Mouse (Mus musculus): ENCODE data around the gene Tmprss12. TPM values are rescaled to one million over a fixed set of nuclear protein-coding genes. Genes with fewer than 3 reads are reported as not detected.
"Not testable (repeated sequence)": the region's sequence is repeated elsewhere in the genome, so short reads cannot be mapped to it uniquely, and the experiment has no call there.

Gene Tmprss12
- polyA plus RNA-seq, 1 experiment: not detected

DNA sequence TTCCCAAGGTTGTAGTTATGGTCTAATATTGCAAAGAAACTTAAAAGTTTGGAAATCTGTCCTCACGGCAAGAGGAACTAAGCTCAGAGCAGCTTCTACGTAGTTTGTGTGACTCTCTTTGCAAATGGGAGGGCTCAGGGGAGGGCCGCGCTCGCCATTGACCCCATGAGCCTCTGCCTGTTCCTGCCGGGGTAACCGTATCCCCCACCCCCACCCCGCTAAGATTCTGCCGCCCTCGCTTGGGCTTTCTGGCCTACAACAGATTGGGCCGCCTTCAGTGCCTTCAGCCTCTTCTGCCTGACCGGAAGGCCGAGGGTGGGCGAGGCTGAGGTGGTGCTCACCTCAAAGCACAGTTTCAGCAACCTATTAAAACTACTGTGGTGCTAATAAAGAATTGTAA, 9.2 kb upstream of the Tmprss12 start:
- Histone ChIP-seq H3K4me2 (ENCODE audit: low read depth) (no peak overlapping the region), H3K36me3 (ENCODE audit: control insufficient read depth, insufficient read depth) (no peaks in the 10 kb centered on the region), H3K4me3 (no peak overlapping the region), H3K79me2 (ENCODE audit: control insufficient read depth, insufficient read depth) (no peaks in the 10 kb centered on the region), H3ac (ENCODE audit: control insufficient read depth, insufficient read length) (no peak overlapping the region), H3K27me3 (ENCODE audit: control insufficient read depth, insufficient read depth, insufficient read length) (no peaks in the 10 kb centered on the region)
- no peak for TF ChIP-seq MYOD1 (IDR thresholded peaks at IDR 0.05; ENCODE audit: control insufficient read depth in 1 of 3, insufficient read length in 2 of 3, low read depth in 2 of 3)
- no peak for TF ChIP-seq POLR2AphosphoS2 (IDR thresholded peaks at IDR 0.05; ENCODE audit: insufficient read length, low read depth)
- TF ChIP-seq CEBPB (IDR thresholded peaks at IDR 0.05; ENCODE audit: insufficient read depth, poor library complexity, severe bottlenecking): no peak

DNA sequence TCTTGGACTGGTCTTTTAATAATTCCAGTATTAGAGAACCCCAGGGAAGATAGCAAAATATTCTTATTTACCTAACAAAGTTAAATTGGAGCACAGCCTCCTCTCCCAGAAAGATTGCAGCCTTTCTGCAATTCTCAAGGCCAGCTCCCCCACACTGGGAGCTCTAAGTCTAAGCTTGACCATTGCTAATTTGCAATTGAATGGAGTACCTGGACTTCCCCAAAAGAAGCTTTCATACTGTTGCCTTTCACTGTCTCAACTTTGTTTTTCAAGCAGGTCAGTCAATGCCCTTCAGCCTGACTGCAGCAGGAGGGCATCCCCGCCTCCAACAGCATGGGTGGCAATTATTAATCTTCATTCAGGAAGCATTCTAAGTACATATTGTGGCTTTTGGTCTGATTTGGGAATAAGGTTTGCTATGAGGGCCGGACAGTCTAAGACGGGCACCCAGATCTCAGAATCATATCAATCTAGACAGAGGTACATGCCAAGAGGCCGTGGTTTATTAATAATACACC, 6.8 kb upstream of the Tmprss12 start:
- not testable (repeated sequence) for H3K36me3 ChIP-seq (ENCODE audit: control insufficient read depth, insufficient read depth)

DNA sequence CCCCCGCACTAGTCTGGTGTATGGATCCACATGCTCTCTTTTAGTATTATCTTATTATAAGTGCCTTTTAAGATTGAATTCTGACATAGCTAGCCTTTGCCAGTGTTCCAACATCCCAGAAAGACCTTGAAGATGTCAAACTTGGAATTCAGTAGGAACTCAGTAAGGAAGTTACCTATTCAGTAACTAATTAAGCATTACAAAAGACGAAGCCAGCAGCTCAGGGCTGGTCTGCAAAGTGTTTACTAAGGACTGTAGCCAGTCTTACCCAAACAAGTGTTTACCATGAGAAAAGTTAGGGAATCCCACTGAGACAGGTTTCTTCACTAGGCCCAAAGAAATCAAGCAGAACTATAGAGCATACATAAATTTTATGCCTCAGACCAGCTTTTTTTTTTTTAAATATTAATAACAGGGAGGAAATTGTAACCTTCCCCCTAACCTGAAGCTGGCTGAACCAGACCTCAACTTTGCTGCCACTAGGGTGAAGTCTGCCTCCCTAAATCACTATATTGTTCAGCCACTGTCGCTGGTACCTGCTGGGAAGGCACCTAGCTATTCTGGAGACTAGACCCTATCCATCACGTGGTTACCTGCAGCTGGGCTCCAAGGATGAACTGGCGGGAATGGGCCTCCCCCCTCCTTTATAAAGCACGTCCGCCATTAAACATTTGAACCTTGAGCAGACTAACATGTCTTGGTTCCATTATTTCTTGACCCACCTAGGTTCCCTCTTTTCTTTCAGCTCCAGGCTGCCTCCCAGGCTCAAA, 5.7 kb upstream of the Tmprss12 start:
- H3K36me3 ChIP-seq (ENCODE audit: control insufficient read depth, insufficient read depth): no peaks in the 10 kb centered on the region
- H3K79me2 ChIP-seq (ENCODE audit: control insufficient read depth, insufficient read depth): no peaks in the 10 kb centered on the region
- no peak overlapping the region for H3ac ChIP-seq (ENCODE audit: control insufficient read depth, insufficient read length)
- no peak overlapping the region for H3K4me3 ChIP-seq
- H3K4me2 ChIP-seq (ENCODE audit: low read depth): no peak overlapping the region
- TF ChIP-seq CEBPB (IDR thresholded peaks at IDR 0.05; ENCODE audit: insufficient read depth, poor library complexity, severe bottlenecking) (no peak), E2F4 (IDR thresholded peaks at IDR 0.05; ENCODE audit: insufficient read depth) (no peak), MAX (IDR thresholded peaks at IDR 0.05; ENCODE audit: low read depth) (no peak), USF1 (IDR thresholded peaks at IDR 0.05; ENCODE audit: low read depth) (no peak), MYOD1 (IDR thresholded peaks at IDR 0.05; ENCODE audit: control insufficient read depth in 1 of 3, insufficient read length in 2 of 3, low read depth in 2 of 3) (no peak), REST (IDR thresholded peaks at IDR 0.05; ENCODE audit: insufficient read depth, insufficient read length) (no peak), POLR2AphosphoS2 (IDR thresholded peaks at IDR 0.05; ENCODE audit: insufficient read length, low read depth) (no peak), POLR2A (IDR thresholded peaks at IDR 0.05; ENCODE audit: insufficient read length, low read depth) (no peak), SRF (IDR thresholded peaks at IDR 0.05; ENCODE audit: control insufficient read depth, insufficient read length, low read depth) (no peak), TCF3 (IDR thresholded peaks at IDR 0.05; ENCODE audit: insufficient read length, low read depth) (no peak), TCF12 (IDR thresholded peaks at IDR 0.05; ENCODE audit: insufficient read depth, poor library complexity, severe bottlenecking) (no peak), MYOG (IDR thresholded peaks at IDR 0.05; ENCODE audit: control insufficient read depth in 1 of 3, insufficient read depth in 1 of 3, insufficient read length in 2 of 3, low read depth in 2 of 3) (no peak)
- H3K27me3 ChIP-seq (ENCODE audit: control insufficient read depth, insufficient read depth, insufficient read length): no peaks in the 10 kb centered on the region

More for the DNA sequence above, 6.8 kb upstream of the Tmprss12 start:
- not testable (repeated sequence) for H3K4me3 ChIP-seq; H3K4me2 ChIP-seq (ENCODE audit: low read depth); H3K27me3 ChIP-seq (ENCODE audit: control insufficient read depth, insufficient read depth, insufficient read length); H3ac ChIP-seq (ENCODE audit: control insufficient read depth, insufficient read length); H3K79me2 ChIP-seq (ENCODE audit: control insufficient read depth, insufficient read depth)

DNA sequence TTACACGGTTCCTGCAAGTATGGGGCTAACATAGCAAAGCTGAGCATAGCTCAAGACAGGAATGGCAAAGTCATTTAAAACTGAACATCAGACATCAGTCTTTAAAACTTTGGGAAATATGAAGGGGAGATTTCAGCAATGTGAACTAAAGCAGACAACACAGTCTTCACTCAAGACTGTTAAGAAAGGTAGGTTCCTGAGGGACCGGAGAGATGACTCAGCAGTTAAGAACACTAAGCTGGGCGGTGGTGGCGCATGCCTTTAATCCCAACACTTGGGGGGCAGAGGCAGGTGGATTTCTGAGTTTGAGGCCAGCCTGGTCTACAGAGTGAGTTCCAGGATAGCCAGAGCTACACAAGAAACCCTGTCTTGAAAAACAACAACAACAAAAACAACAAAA, 4.2 kb upstream of the Tmprss12 start:
- no peaks in the 10 kb centered on the region for H3K27me3 ChIP-seq (ENCODE audit: control insufficient read depth, insufficient read depth, insufficient read length)
- H3K4me3 ChIP-seq: no peak overlapping the region
- TF ChIP-seq SRF (IDR thresholded peaks at IDR 0.05; ENCODE audit: control insufficient read depth, insufficient read length, low read depth) (no peak), MAX (IDR thresholded peaks at IDR 0.05; ENCODE audit: low read depth) (no peak)
- no peak overlapping the region for H3K4me2 ChIP-seq (ENCODE audit: low read depth)
- no peaks in the 10 kb centered on the region for H3K36me3 ChIP-seq (ENCODE audit: control insufficient read depth, insufficient read depth)
- H3ac ChIP-seq (ENCODE audit: control insufficient read depth, insufficient read length): no peak overlapping the region
- no peaks in the 10 kb centered on the region for H3K79me2 ChIP-seq (ENCODE audit: control insufficient read depth, insufficient read depth)

DNA sequence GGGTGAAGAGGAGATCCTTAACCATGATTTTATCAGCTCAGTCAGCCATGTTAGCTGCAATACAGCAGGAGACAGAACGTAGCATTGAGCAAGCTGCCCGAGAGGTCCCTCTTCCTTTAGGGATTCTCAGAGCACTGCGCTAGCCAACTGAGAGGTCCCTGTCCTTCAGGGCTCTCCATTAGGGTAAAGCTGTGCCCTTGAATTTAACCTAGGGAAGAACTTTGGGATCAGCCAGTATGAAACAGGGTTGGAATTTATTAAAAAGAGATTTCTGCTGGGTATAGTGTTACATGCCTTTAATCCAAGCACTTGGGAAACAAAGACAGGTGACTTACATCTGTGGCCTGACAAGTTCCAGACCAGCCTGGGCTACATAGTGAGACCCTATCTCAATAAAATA, 3.1 kb upstream of the Tmprss12 start:
- TF ChIP-seq E2F4 (IDR thresholded peaks at IDR 0.05; ENCODE audit: insufficient read depth) (no peak), REST (IDR thresholded peaks at IDR 0.05; ENCODE audit: insufficient read depth, insufficient read length) (no peak), CEBPB (IDR thresholded peaks at IDR 0.05; ENCODE audit: insufficient read depth, poor library complexity, severe bottlenecking) (no peak), USF1 (IDR thresholded peaks at IDR 0.05; ENCODE audit: low read depth) (no peak), MAX (IDR thresholded peaks at IDR 0.05; ENCODE audit: low read depth) (no peak), TCF3 (IDR thresholded peaks at IDR 0.05; ENCODE audit: insufficient read length, low read depth) (no peak), POLR2A (IDR thresholded peaks at IDR 0.05; ENCODE audit: insufficient read length, low read depth) (no peak), SRF (IDR thresholded peaks at IDR 0.05; ENCODE audit: control insufficient read depth, insufficient read length, low read depth) (no peak), POLR2AphosphoS2 (IDR thresholded peaks at IDR 0.05; ENCODE audit: insufficient read length, low read depth) (no peak), MYOG (IDR thresholded peaks at IDR 0.05; ENCODE audit: control insufficient read depth in 1 of 3, insufficient read depth in 1 of 3, insufficient read length in 2 of 3, low read depth in 2 of 3) (no peak), MYOD1 (IDR thresholded peaks at IDR 0.05; ENCODE audit: control insufficient read depth in 1 of 3, insufficient read length in 2 of 3, low read depth in 2 of 3) (no peak), TCF12 (IDR thresholded peaks at IDR 0.05; ENCODE audit: insufficient read depth, poor library complexity, severe bottlenecking) (no peak)
- Histone ChIP-seq H3ac (ENCODE audit: control insufficient read depth, insufficient read length) (no peak overlapping the region), H3K79me2 (ENCODE audit: control insufficient read depth, insufficient read depth) (no peaks in the 10 kb centered on the region), H3K4me3 (no peak overlapping the region), H3K36me3 (ENCODE audit: control insufficient read depth, insufficient read depth) (no peaks in the 10 kb centered on the region), H3K27me3 (ENCODE audit: control insufficient read depth, insufficient read depth, insufficient read length) (no peaks in the 10 kb centered on the region), H3K4me2 (ENCODE audit: low read depth) (no peak overlapping the region)
